8 mouse cellular contexts compared by ENCODE assay signal in the genomic region with DNA sequence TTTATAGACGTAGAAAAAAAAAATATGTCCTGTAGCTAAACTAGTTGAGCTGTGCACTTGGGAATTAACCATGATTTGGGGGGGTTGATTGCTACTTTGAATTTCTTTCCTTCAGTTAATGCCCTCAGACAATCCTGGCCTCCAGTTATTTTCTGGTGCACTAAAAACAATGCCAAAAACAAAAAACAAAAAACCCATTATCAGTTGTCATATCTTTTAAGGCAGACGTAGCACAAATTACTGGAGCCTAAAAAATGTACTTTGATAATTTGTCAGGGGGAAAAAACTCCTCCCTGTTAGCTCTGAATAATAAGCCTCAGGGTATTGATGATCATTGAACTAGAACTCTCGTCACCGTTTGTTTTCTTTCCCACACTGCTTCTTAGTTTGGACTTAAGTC. TPM values are rescaled to one million over a fixed set of nuclear protein-coding genes. Genes with fewer than 3 reads are reported as not detected.
A peak's percentile ranks its signal among the peaks of the same experiment; 100 is the strongest.
DNase-seq lines count a peak whose midpoint lies in the region; ATAC-seq and TF ChIP-seq lines count a peak whose summit lies in the region.

No protein-coding gene starts in this region.

- peak overlapping the region; percentile 77 for H3K9ac ChIP-seq in liver, embryonic 11.5 days (ENCODE audit: low read depth, low read length)
- peak overlapping the region; percentile 97 for H3K9ac ChIP-seq in stomach, postnatal 0 days (ENCODE audit: low read length)

- H3K9me3 ChIP-seq in liver, embryonic 11.5 days (ENCODE audit: control insufficient read depth, low read length): 0 out of 2 replicates have a peak, but pooled peaks cover 2% of the 10 kb centered on the region
- no peaks in the 10 kb centered on the region for H3K9me3 ChIP-seq in stomach, postnatal 0 days (ENCODE audit: control insufficient read depth, low read length)

- 24% methylated on average over 4 of the region's 4 CpGs for WGBS in liver, embryonic 11.5 days
- 13% methylated on average over 4 of the region's 4 CpGs for WGBS in stomach, postnatal 0 days

- no peak for ATAC-seq in liver, embryonic 11.5 days (replicated peaks; ENCODE audit: low FRiP score)
- no peak for ATAC-seq in stomach, postnatal 0 days (ENCODE audit: low FRiP score, low TSS enrichment)

- peak overlapping the region; percentile 97 for H3K4me3 ChIP-seq in testis, adult 2 months (ENCODE audit: control insufficient read depth, low read depth, low read length)
- peak overlapping the region; percentile 63 for H3K4me3 ChIP-seq in liver, embryonic 11.5 days (ENCODE audit: low read depth, low read length)
- H3K4me3 ChIP-seq in stomach, postnatal 0 days (ENCODE audit: low read depth, low read length): peak overlapping the region; percentile 86

- no peak for TF ChIP-seq POLR2A in testis, adult 2 months (IDR thresholded peaks at IDR 0.05; ENCODE audit: control insufficient read depth, low read depth, low read length)

- peak; percentile 36 for DNase-seq in cerebellum, adult 9-10 months
- DNase-seq in cerebellum, postnatal 36 days: no peak
- no peak for DNase-seq in testis, postnatal 14 days (ENCODE audit: low spot score)
- no peak for DNase-seq in liver, embryonic 11.5 days (ENCODE audit: low spot score)
- no peak for DNase-seq in stomach, postnatal 0 days (ENCODE audit: low spot score)
- no peak for DNase-seq in adrenal gland, adult (ENCODE audit: inconsistent age in 2 of 2, low spot score in 1 of 2)
- no peak for DNase-seq in B cell, adult 2 months

- peak overlapping the region; percentile 96 for H3K27ac ChIP-seq in testis, adult 2 months (ENCODE audit: control insufficient read depth, insufficient read depth, low read depth, low read length)
- H3K27ac ChIP-seq in liver, embryonic 11.5 days (ENCODE audit: low read depth, low read length): no peak overlapping the region
- H3K27ac ChIP-seq in stomach, postnatal 0 days (replicated peaks): no peak overlapping the region; the same call in 1 of the 2 replicates

- no peak for TF ChIP-seq EP300 in stomach, postnatal 0 days (optimal IDR thresholded peaks at IDR 0.05)

- peaks cover 2% of the 10 kb centered on the region for H3K36me3 ChIP-seq in testis, adult 2 months (ENCODE audit: control insufficient read depth, insufficient read depth, low read length)
- H3K36me3 ChIP-seq in liver, embryonic 11.5 days (ENCODE audit: control insufficient read depth, insufficient read depth, low read length): no peaks in the 10 kb centered on the region
- H3K36me3 ChIP-seq in stomach, postnatal 0 days (ENCODE audit: control insufficient read depth, insufficient read depth, low read length): no peaks in the 10 kb centered on the region

- no peaks in the 10 kb centered on the region for H3K27me3 ChIP-seq in testis, adult 2 months (ENCODE audit: control insufficient read depth, insufficient read depth, low read length)
- no peaks in the 10 kb centered on the region for H3K27me3 ChIP-seq in liver, embryonic 11.5 days (replicated peaks; ENCODE audit: control insufficient read depth, insufficient read depth, low read length)
- H3K27me3 ChIP-seq in stomach, postnatal 0 days (ENCODE audit: control insufficient read depth, insufficient read depth, low read length): no peaks in the 10 kb centered on the region

- H3K4me1 ChIP-seq in testis, adult 2 months (ENCODE audit: control insufficient read depth, insufficient read depth, low read length): peaks cover 2% of the 10 kb centered on the region; the same call in 1 of the 2 replicates
- peaks cover 3% of the 10 kb centered on the region; the same call in 1 of the 2 replicates for H3K4me1 ChIP-seq in liver, embryonic 11.5 days (replicated peaks; ENCODE audit: control insufficient read depth, insufficient read depth, low read length)
- H3K4me1 ChIP-seq in stomach, postnatal 0 days (replicated peaks; ENCODE audit: control insufficient read depth, insufficient read depth): no peaks in the 10 kb centered on the region

- H3K4me2 ChIP-seq in liver, embryonic 11.5 days: peak overlapping the region; percentile 82
- H3K4me2 ChIP-seq in stomach, postnatal 0 days (replicated peaks; ENCODE audit: low read depth): peak overlapping the region; percentile 77

- no peak for TF ChIP-seq CTCF in testis, adult 2 months (IDR thresholded peaks at IDR 0.05; ENCODE audit: control insufficient read depth, insufficient read depth, insufficient replicate concordance, low read depth, low read length)
- no peak for TF ChIP-seq CTCF in stomach, postnatal 0 days (IDR thresholded peaks at IDR 0.05; ENCODE audit: low read depth)

RNA-seq across cellular contexts. Expression of a gene that starts 0.8 kb away (rescaled TPM):
- polyA plus RNA-seq in testis, adult 2 months (2012; rRNA removed): 197 and 259 TPM in 2 replicates
- polyA plus RNA-seq in liver, embryonic 11.5 days (2014; fragmentation: Nextera tagmentation; extraction: Ambion mirVana): 43.6 and 44.3 TPM in 2 replicates
- polyA plus RNA-seq in stomach, postnatal 0 days (2015; fragmentation: Nextera tagmentation; extraction: Ambion mirVana): 35.1 TPM in 2 replicates

RNA-seq across cellular contexts. Expression of a gene that starts 30.8 kb away (rescaled TPM):
- polyA plus RNA-seq in testis, adult 2 months (2012; rRNA removed): 0.49 and 0.96 TPM in 2 replicates
- not detected in 2 replicates for polyA plus RNA-seq in liver, embryonic 11.5 days (2014; fragmentation: Nextera tagmentation; extraction: Ambion mirVana)
- 0.05 and 0.12 TPM in 2 replicates for polyA plus RNA-seq in stomach, postnatal 0 days (2015; fragmentation: Nextera tagmentation; extraction: Ambion mirVana)

RNA-seq across cellular contexts. Expression of a gene that starts 49.2 kb away (rescaled TPM):
- 1.6 and 2.6 TPM in 2 replicates for polyA plus RNA-seq in testis, adult 2 months (2012; rRNA removed)
- 4.6 and 4.9 TPM in 2 replicates for polyA plus RNA-seq in liver, embryonic 11.5 days (2014; fragmentation: Nextera tagmentation; extraction: Ambion mirVana)
- polyA plus RNA-seq in stomach, postnatal 0 days (2015; fragmentation: Nextera tagmentation; extraction: Ambion mirVana): 1.7 and 2.8 TPM in 2 replicates
